Mouse (Mus musculus) layer of hippocampus, postnatal 10 days (tissue): ENCODE data around the gene Pik3r2. TPM values are rescaled to one million over a fixed set of nuclear protein-coding genes. Genes with fewer than 3 reads are reported as not detected.

Experiments
- DNase-seq, 2 experiments: peaks; one replicate each; pipeline ENCODE4 v3.0.0; 2021; ENCODE audit warnings: low spot score in 2 of 2
- total RNA-seq, 2 experiments: library from RNA; stranded (reverse); gene quantifications; 2 replicates each; pipeline ENCODE4 v1.2.3; 2021

The Pik3r2 gene
- total RNA-seq, 2 experiments from 2014 or later = 170 to 174 TPM

DNA sequence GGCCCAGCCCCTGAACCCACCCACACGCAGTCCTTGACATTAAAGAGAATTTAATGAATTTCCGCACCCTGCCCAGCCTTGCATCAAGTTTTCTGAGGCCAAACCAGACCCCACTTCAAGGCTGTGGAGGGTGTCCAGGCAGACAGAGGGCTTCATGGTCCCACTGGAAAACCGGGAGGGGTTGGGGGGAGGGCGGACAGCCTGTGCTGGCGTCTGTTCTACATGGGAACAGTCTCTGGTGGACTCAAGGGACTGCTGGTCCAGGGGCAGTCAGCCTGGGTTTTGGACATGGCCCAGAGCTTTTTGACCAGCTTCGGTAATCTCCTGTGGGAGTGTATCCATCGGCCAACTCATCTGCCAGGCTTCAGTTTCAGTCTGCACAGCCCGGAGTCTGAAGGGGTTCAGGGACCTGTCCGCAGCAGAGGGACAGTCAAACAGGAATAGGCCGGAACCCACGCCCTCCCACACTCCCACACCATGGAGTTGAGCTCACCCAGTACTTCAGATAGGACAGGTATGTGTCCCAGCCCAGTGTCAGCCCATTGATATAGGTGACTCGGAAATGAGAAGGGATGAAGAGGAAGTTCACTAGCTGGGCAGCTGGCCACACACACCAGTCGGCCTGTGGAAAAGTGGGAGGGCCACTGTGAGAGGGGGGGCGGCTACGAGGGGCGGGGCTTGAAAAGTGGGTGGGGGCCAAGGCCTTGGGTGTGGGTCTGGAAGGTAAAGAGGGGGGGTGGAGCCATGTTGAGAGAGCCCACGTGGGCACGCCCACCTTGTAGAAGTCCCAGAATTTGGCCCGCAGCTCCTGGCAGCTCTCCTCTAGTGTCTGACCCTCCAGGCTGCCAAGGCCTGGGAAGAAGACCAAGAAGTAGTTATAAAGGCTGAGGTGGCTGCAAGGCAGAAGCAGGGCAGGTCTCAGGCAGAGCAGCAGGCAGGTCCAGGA is 17.6 kb downstream of the Pik3r2 start:
- DNase-seq = peak; percentile 45 to 57

DNA sequence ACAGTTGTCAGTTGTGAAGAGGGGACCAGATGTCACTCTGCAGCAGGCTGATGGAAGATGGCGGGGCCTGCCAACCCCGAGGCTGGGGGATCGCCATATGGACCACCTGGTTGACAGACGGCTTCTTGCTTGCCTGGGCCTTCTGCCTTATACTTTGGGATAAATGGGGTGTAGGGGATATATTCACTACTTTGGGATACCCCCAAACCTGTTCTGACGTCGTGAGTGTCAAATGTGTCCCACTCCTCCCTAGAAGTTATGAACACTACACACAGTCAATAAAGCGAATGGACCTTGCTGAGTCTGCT is 18.3 kb downstream of the Pik3r2 start:
- peak; percentile 70 to 74 for DNase-seq

DNA sequence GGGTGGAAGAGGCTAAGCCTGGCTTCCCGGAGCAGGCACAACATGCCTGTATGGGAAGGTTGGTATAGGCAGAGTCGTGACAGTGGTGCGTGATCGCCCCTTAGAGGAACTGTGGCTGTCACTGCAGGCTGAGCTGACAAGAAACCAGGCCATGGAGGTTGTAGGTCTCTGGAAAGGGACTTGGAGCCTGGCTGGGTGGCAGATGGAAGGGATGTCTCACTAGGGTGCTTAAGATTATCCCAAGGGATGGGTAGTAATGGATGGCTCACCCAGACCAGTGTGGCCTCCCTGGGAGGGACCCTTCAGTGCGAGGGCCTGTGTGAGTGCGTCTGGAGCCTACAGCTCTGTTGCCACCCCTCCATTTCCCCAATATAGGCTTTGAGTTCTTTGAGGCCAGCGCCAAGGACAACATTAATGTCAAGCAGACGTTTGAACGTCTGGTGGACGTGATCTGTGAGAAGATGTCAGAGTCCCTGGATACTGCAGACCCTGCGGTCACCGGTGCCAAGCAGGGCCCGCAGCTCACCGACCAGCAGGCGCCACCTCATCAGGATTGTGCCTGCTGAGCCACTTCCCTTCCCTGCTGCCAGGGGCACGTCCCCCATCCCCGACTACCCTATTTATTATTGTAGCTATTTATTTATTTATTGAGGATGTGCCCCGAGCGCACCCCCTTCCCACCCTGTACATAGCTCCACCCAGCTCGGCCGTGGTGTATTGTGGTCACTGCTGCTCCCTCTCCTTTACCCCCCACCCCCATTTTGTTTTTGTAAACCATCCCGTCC is 18.8 kb downstream of the Pik3r2 start:
- DNase-seq = peak; percentile 39 to 50

DNA sequence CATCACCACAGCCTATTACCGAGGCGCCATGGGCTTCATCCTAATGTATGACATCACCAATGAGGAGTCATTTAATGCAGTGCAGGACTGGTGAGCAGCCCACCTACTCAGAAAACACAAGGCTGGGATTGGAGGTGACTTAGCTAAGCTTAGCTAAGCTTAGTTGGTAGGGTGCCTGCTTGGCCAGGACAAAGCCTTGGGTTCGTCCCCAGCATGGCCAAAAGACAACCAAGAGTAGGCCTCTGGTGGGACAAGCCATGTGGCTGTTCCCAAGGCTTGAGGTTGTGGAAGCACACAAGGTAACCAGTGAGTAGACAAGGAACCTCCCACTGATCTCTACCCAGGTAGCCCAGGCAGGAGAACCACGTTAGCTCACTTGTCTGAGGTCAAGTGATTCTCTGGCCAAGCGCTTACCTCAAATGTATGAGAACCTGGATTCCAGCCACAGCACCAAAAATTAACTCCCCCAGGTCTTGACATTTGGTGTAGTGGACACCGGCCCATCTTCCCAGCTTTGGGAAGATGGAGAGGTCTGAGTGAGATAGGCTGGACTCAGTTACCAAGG is 20.0 kb downstream of the Pik3r2 start:
- DNase-seq = peak in 1 of 2 experiments; percentile 18

DNA sequence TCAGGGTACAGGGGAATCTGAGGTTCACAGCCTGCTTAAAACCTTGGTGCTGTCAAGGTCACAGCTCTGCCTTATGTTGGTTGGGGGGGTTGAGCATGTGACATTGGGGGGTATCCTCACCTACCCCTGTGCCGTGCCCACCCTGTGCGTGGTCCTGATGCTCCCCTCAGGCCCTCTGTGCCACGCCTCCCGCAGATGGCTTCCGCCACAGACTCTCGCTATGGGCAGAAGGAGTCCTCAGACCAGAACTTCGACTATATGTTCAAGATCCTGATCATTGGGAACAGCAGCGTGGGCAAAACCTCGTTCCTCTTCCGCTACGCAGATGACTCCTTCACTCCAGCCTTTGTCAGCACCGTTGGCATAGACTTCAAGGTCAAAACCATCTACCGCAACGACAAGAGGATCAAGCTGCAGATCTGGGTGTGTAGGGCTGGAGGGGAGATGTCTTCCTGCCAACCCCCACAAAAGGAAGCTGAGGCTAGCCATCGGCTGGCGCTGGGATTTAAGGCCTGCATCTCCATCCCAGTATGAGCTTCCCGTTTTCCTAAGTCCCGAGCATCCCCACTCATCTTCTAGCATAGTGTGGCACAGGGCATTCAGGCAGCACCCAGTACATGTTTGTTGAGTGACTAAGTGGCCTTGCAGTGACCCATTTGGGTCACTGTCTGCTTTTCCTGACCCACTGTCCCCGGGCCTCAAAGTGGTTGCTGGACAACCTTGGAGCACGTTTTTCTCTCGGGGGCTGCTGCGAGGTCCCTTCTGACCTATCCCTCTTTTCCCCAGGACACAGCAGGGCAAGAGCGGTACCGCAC is 20.6 kb downstream of the Pik3r2 start:
- peak; percentile 13 to 15 for DNase-seq

DNA sequence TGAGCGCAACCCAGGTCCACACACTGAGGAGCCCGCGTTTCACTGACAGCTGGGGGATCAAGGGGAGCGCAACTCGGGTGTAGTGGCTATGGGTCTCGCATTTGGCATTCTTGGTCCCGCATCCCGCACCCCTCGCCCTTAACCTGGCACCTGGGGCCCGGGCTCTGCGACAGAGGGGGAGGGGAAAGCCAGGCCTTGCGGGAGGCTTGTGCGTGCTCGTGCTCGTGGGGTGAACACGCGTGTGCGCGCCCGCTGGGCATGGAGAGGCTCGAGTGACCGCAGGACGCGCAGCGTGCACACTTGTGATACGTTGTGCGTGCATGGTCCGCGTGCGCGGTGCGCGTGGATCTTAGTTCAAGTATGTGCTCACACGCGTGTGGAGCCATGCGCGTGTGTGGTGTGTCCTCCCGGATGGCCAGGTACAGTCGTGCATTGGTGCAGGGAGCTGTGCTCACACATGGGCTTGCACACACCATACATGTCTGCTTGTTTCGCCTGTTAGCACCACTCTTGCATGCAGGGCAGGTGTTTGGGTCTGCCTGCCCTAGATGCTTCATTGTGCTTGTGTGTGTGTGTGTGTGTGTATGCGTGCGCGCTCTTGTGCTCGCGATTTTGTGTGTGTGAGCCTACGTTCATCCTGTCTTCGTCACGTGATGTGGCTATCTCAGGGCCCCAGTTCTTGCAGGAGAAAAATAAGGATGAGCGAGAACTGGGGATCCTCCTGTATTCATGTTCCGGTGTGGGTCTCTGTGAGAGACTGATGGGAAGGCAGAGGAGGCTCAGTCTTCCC is 21.4 kb downstream of the Pik3r2 start:
- DNase-seq = peak; percentile 78 to 84

DNA sequence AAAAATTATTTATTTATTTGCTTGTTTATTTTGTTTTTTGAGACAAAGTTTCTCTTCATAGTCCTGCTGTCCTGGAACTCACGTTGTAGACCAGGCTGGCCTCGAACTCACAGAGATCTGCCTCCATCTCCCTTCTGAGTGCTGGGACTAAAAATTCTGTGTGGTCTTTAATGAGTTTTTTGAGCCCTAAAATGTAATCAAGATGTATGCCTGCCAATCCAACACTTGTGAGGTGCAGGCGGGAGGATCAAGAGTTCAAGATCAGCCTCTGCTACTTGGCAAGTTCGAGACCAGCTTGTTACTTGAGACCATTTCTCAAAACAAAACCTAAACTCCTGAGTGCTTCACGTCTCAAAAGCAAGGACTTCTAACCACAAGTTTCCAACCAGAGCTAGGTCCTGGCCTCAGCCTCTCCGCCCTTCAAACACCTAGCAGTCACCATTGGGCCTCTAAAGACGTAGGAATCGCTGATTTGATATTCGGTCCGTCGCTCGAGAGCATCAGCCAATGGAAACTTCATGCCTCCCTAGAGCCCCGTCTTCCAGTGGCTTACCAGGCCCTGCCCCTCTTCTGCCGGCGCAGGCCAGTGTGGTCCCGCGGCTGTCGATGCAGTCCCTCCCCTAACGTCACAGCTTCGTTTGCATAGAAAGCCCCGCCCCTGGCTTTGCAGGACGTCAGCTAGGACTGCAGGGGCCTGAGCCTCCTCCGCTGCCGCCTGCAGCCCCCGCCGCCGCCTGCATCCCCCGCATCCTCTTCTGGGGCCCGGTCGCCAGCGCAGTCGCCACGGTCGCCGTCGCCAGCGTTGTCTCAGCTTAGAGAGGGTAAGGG is 22.3 kb downstream of the Pik3r2 start, which contains the start of gene Rab3a:
Gene Rab3a (plus strand): TSS at position 637 of the 828 bp plus-strand sequence.
- DNase-seq = peak; percentile 95 to 96

DNA sequence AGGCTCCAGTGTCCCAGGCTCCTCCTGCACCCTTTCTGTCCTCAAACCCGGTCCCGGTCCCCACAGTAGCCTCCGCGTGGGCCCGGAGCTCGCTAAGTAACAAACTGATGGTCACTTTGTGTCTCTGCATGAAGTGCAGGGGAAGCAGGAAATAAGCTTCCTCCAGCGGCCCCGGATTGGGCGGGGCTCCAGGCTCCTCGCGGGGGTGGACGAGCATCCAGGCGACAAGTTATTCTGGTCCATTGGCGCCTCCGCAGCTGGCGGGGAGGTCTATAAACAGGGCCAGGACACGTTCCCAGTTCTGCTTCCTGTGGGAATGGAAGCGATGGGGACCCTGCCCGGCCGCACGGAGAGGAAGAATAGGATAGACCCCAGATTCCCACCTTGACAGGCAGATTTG is 23.4 kb downstream of the Pik3r2 start:
- DNase-seq = peak; percentile 73 to 78

DNA sequence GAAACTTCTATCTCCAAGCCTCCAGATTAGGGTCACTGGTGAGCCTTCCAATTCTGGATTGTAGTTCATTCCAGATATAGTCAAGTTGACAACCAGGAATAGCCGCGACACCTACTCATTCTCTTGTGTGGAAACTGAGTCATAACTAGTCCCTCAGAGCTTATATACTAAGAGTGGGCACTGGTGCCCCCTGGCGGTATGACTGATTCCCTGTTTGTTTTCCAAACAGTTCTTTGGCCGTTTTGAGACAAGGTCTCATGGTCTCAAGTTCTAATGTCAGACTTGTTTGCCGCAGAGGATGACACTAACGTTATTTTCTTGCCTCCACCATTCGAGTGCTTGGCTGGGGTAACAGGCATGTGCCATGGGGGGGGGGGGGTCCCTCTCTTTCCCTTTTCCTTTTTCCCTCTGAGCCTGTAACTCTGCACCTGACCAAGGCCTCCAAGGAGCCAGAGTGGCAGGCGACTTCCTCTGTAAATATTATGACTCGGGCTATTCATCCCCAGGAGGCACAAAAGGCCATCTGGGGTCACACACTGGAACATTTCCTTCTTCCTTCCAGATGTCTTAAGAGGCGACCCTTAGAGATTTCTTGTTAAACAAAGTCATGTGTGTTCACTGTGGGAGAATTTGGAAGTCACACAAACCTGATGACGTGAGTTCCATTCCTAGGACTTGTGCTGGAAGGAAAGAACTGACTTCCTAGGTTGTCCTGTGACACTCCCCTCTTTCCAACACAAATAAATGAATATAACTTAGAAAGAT is 24.3 kb downstream of the Pik3r2 start:
- DNase-seq = peak; percentile 80 to 83

DNA sequence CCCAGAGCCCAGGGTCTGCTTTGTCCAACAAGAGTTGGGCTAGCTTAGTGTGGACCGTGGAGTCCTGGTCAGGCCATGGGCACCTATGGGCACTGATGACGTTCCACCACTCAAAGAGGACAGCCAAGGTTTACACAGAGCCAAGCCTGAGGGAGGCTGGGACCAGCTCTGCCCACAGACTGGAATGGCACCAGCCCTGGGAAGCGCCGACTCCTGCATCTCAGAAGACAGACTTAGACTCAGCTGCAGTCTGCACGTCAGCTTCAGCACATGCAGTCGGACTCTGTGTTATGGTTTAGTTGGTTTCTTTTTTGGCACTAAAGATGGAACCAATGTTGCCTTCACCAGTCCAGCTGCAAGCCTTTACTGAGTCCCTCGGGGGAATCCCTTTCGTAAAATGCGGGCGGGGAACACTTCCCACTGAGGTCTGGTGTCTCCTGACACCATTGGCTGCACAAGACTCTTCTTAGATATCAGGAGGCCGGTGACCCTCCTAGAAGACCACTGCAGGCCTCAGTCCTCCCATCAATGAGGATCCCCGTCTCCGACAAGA is 26.3 kb downstream of the Pik3r2 start:
- peak; percentile 12 to 15 for DNase-seq

DNA sequence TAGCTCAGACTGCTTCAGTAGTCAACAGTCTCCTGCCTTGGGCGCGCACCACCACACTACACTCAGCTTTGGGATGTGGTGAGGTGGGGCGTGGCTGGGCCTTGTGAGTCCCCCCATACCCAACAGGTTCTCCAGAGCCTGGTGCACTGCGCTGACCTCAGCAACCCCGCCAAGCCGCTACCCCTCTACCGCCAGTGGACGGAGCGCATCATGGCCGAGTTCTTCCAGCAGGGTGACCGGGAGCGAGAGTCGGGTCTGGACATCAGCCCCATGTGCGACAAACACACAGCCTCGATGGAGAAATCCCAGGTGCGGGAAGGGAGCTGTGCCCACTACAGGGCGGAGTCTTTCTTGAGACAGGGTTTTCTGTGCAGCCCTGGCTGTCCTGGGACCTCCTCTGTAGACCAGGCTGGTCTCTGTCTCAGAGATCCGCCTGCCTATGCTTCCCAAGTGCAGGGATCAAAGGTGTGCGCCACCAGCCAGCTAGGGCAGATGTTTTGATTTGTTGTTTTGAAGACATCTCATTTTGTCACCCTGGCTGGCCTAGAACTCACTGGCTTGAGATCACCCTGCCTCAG is 27.3 kb downstream of the Pik3r2 start:
- peak in 1 of 2 experiments; percentile 2 for DNase-seq

DNA sequence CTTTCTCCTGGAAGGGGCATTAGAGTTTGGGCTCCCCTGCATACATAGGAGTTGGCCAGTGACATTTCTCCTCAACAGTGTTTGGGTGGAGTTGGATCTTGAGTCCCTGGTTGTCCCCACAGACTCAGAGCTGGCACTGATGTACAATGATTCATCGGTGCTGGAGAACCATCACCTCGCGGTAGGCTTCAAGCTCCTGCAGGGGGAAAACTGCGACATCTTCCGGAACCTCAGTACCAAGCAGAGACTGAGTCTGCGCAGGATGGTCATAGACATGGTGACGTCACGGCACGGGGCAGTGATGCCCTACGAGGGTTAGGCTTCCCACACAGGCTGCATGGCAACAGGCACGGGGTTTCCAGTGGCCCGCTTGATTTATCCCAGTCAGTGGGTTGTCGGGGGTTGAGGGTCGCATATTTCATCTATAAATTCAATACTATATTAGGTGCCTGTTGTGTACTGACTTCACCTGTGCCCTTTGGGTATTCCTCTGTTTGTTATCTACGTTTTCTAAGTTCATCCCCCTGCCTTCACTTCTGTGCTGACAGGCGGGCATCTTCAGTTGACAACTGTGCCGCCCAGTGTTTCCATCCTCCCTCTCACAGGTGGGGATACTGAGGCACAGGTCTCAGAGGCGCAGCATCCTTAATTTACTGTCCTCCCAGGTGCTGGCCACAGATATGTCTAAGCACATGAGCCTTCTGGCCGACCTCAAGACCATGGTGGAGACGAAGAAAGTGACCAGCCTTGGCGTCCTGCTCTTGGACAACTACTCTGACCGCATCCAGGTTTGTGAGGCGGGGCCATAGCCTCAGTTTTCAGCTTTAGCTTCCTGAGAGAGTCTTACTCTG is 28.0 kb downstream of the Pik3r2 start:
- DNase-seq = no peak

DNA sequence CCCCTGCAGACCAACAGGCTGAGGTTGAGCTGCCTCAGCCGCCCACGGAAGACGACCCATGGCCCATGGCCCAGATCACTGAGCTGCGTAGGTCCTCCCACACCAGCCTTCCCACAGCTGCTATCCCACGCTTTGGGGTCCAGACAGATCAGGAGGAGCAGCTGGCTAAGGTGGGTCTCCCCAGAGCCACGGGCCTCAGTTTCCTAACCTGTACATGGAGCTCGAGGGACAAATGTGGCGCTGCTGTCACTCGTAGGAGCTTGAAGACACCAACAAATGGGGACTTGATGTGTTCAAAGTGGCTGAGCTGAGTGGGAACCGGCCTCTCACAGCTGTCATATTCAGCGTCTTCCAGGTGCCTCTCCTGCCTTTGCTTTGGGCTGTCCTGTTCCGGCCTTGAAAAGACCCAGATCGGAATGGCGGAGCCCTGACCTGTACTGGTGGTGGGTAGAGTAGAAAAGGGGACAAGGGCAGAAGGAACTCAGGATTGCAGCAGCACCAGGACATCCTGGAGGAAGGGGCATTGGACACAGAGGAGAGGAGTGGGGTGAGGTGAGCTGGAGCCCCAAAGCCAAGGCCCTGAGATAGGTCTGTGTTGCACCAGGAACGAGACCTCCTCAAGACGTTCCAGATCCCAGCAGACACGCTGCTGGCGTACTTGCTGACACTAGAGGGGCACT is 29.2 kb downstream of the Pik3r2 start:
- DNase-seq = peak in 1 of 2 experiments; percentile 2

DNA sequence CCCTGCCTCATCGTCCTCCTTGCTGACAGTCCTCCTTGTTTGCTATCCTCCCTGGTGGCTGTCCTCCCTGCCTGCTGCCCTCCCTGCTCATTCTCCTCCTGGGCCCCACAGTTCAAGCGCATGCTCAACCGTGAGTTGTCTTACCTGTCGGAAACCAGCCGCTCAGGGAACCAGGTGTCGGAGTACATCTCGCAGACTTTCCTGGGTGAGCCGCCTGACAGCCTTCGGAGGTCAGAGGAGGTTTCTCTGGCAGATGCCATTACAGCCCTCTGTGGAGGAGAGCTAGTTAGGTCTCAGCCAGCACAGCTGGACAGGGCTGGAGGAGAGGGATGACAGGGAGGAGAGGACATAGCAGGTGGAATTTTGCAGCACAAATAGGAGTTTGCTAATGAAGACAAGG is 29.8 kb downstream of the Pik3r2 start:
- DNase-seq = peak in 1 of 2 experiments; percentile 3

DNA sequence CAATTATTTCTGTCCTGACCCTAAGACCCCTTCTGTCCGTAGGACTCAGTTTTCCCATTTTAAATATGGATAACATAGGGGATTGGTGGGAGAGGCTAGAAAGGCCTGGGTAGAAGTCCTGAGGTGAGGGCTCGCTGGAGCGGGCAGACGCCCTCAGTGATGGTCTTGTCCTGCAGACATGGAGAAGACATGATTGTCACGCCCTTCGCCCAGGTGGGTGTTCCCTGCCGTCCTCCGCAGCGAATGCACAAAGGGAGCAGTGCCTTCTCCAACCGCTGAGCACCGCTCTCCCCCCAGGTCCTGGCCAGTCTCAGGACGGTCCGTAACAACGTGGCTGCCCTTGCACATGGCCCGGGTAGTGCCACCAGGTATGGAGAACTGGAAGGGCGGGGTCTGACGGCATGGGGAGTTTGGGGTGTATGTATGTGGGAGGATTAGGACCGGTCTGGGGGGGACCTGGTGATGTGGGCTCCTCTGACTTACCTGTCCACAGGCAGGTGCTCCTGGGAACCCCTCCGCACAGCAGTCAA is 30.8 kb downstream of the Pik3r2 start:
- peak in 1 of 2 experiments; percentile 2 for DNase-seq

DNA sequence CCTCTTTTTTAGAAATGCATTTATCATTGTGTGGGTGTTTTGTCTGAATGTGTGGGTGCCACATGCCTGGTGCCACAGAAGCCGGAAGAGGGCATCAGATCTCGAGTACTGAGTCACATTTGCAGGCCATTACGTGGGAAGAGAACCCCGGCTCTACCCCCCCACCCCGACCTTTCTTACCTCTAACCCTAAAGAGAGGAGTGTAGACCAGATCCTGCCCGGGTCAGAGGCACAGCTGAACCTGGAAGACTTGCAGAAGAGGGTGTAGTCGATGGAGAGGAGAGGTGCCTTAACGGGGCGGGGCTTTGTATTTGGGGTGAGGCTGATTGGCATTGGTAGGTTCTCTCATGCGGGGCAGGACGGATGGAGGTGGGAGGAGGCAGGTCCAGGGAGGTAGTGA is 31.7 kb downstream of the Pik3r2 start:
- peak in 1 of 2 experiments; percentile 4 for DNase-seq
